In the genomic region with DNA sequence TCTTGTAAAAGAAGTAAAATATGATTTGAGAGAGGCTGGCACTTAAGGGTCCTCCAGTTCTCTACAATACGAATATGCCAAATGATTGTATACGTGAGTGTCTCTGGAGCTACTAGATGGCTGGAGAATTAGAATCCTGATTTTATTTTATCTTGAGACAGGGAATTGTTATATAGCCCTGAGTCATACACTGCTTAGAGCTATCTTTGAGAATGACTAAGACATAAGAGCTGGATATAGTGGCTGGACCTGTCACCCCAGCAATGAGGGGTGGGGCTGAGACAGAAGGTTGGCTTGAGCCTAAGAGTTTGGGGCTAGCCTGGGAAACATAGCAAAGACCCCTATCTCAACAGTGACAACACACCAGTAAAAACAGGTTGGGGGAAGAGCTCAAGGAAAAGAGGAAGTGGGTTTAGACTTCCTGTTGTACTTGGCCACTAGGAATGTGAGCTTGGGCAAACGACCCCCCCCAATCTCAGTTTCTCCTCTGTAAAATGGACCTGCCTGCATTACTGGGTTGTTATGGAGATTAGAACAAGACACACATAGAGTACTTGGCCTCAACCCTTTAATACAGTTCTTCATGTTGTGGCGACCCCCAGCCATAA, we compare ENCODE assay signal across 24 mouse cellular contexts. TPM values are rescaled to one million over a fixed set of nuclear protein-coding genes. Genes with fewer than 3 reads are reported as not detected.
"Had no signal": no experiment of that assay in that cellular context is flagged by ENCODE, and none has a peak within 500 bp of the region (broad histone marks: within the 10 kb centered on the region; RNA-seq: fewer than 3 reads in every experiment).

No protein-coding gene starts in this region.

- ATAC-seq: liver, embryonic 12.5 days; midbrain, embryonic 16.5 days had no signal

- H3K4me1 ChIP-seq: limb, embryonic 12.5 days; limb, embryonic 15.5 days; liver, embryonic 12.5 days; liver, embryonic 15.5 days; midbrain, embryonic 12.5 days; neural tube, embryonic 13.5 days had no signal

- DNase-seq: kidney, adult 18-20 months; kidney, adult 9 months; kidney, postnatal 14 days; kidney, postnatal 4 days; left cerebral cortex, postnatal 4 days; lung, adult 2 months; retina, postnatal 1 day; right cerebral cortex, postnatal 25 days; spleen, adult 18-20 months; thymus, adult 18-20 months; thymus, postnatal 36 days had no signal

- H3K27ac ChIP-seq: limb, embryonic 12.5 days; limb, embryonic 15.5 days; liver, embryonic 12.5 days; liver, embryonic 15.5 days; macrophage; midbrain, embryonic 12.5 days; neural tube, embryonic 13.5 days had no signal

- H3K9ac ChIP-seq: limb, embryonic 12.5 days; limb, embryonic 15.5 days; liver, embryonic 12.5 days; liver, embryonic 15.5 days; midbrain, embryonic 12.5 days; neural tube, embryonic 13.5 days had no signal

- H3K36me3 ChIP-seq: limb, embryonic 12.5 days; limb, embryonic 15.5 days; liver, embryonic 12.5 days; liver, embryonic 15.5 days; midbrain, embryonic 12.5 days; neural tube, embryonic 13.5 days had no signal

- H3K9me3 ChIP-seq: limb, embryonic 12.5 days; limb, embryonic 15.5 days; liver, embryonic 12.5 days; liver, embryonic 15.5 days; midbrain, embryonic 12.5 days; neural tube, embryonic 13.5 days had no signal

- H3K27me3 ChIP-seq: limb, embryonic 12.5 days; limb, embryonic 15.5 days; liver, embryonic 12.5 days; liver, embryonic 15.5 days; midbrain, embryonic 12.5 days; neural tube, embryonic 13.5 days had no signal

- H3K4me3 ChIP-seq: limb, embryonic 12.5 days; limb, embryonic 15.5 days; liver, embryonic 12.5 days; liver, embryonic 15.5 days; midbrain, embryonic 12.5 days; myocyte; neural tube, embryonic 13.5 days had no signal

- H3K4me2 ChIP-seq: limb, embryonic 12.5 days; limb, embryonic 15.5 days; liver, embryonic 12.5 days; liver, embryonic 15.5 days; midbrain, embryonic 12.5 days; neural tube, embryonic 13.5 days had no signal

RNA-seq across cellular contexts. Expression of gene Onecut1, which starts 35.8 kb away (rescaled TPM):
- total RNA-seq: megakaryocyte-erythroid progenitor cell, adult 5-6 weeks; monocyte, adult 5-6 weeks had no signal
- polyA plus RNA-seq: lung, adult 2 months; lung, embryonic 16.5 days; macrophage; myocyte; urinary bladder, adult 2 months had no signal
